Mouse (Mus musculus): ENCODE data around the gene Mcrip1. TPM values are rescaled to one million over a fixed set of nuclear protein-coding genes. Genes with fewer than 3 reads are reported as not detected.

Gene Mcrip1
- polyA plus RNA-seq, 1 experiment from 2014 or later, result 237 TPM

GRCm38 (mm10) chr11:120539285-120540014 is 10.1 kb downstream of the Mcrip1 start:
- Histone ChIP-seq H3K4me1 (ENCODE audit: control insufficient read depth, insufficient read depth, low read length) (peaks cover 14% of the 10 kb centered on the region), H3K9ac (ENCODE audit: low read length) (peak overlapping the region; percentile 20; the same call in 1 of the 2 replicates), H3K4me2 (no peak overlapping the region), H3K9me3 (ENCODE audit: control insufficient read depth, low read length) (no peaks in the 10 kb centered on the region), H3K27ac (ENCODE audit: low read depth, low read length) (peak overlapping the region; percentile 28), H3K36me3 (ENCODE audit: control insufficient read depth, insufficient read depth, low read length) (peaks cover 12% of the 10 kb centered on the region), H3K27me3 (ENCODE audit: control insufficient read depth, insufficient read depth, low read length) (no peaks in the 10 kb centered on the region), H3K4me3 (ENCODE audit: low read depth, low read length) (no peak overlapping the region)
- DNase-seq (ENCODE audit: low spot score, missing footprints), result peak; percentile 90
- 17% methylated on average over 10 of the region's 10 CpGs for WGBS
- ATAC-seq (ENCODE audit: low FRiP score), result peak; percentile 70

GRCm38 (mm10) chr11:120538955-120539284 is 10.6 kb downstream of the Mcrip1 start:
- H3K36me3 ChIP-seq (ENCODE audit: control insufficient read depth, insufficient read depth, low read length), result peaks cover 9% of the 10 kb centered on the region
- H3K9me3 ChIP-seq (ENCODE audit: control insufficient read depth, low read length), result no peaks in the 10 kb centered on the region
- DNase-seq (ENCODE audit: low spot score, missing footprints), result no peak
- no peaks in the 10 kb centered on the region for H3K27me3 ChIP-seq (ENCODE audit: control insufficient read depth, insufficient read depth, low read length)
- H3K4me3 ChIP-seq (ENCODE audit: low read depth, low read length), result no peak overlapping the region
- H3K4me2 ChIP-seq, result no peak overlapping the region
- H3K27ac ChIP-seq (ENCODE audit: low read depth, low read length), result 0 out of 2 replicates have a peak overlapping the region, but pooled peaks have one; percentile 16
- ATAC-seq (ENCODE audit: low FRiP score), result no peak
- H3K9ac ChIP-seq (ENCODE audit: low read length), result no peak overlapping the region
- H3K4me1 ChIP-seq (ENCODE audit: control insufficient read depth, insufficient read depth, low read length), result peaks cover 14% of the 10 kb centered on the region
- WGBS, result 52% methylated on average over 8 of the region's 8 CpGs

GRCm38 (mm10) chr11:120538485-120538884 is 11.0 kb downstream of the Mcrip1 start:
- DNase-seq (ENCODE audit: low spot score, missing footprints) (no peak), ATAC-seq (ENCODE audit: low FRiP score) (no peak)
- Histone ChIP-seq H3K27ac (ENCODE audit: low read depth, low read length) (no peak overlapping the region), H3K27me3 (ENCODE audit: control insufficient read depth, insufficient read depth, low read length) (no peaks in the 10 kb centered on the region; the same call in 1 of the 2 replicates), H3K4me3 (ENCODE audit: low read depth, low read length) (no peak overlapping the region), H3K36me3 (ENCODE audit: control insufficient read depth, insufficient read depth, low read length) (peaks cover 7% of the 10 kb centered on the region), H3K4me1 (ENCODE audit: control insufficient read depth, insufficient read depth, low read length) (peaks cover 14% of the 10 kb centered on the region), H3K9me3 (ENCODE audit: control insufficient read depth, low read length) (no peaks in the 10 kb centered on the region), H3K9ac (ENCODE audit: low read length) (no peak overlapping the region), H3K4me2 (no peak overlapping the region)
- WGBS, result 82% methylated on average over 3 of the region's 3 CpGs

GRCm38 (mm10) chr11:120535804-120536203 is 13.7 kb downstream of the Mcrip1 start:
- 69% methylated on average over 3 of the region's 3 CpGs for WGBS
- Histone ChIP-seq H3K4me3 (ENCODE audit: low read depth, low read length) (no peak overlapping the region), H3K4me2 (no peak overlapping the region), H3K27me3 (ENCODE audit: control insufficient read depth, insufficient read depth, low read length) (peaks cover 17% of the 10 kb centered on the region), H3K27ac (ENCODE audit: low read depth, low read length) (no peak overlapping the region), H3K9me3 (ENCODE audit: control insufficient read depth, low read length) (no peaks in the 10 kb centered on the region), H3K4me1 (ENCODE audit: control insufficient read depth, insufficient read depth, low read length) (peaks cover 14% of the 10 kb centered on the region), H3K36me3 (ENCODE audit: control insufficient read depth, insufficient read depth, low read length) (no peaks in the 10 kb centered on the region), H3K9ac (ENCODE audit: low read length) (no peak overlapping the region)
- DNase-seq (ENCODE audit: low spot score, missing footprints), result no peak
- no peak for ATAC-seq (ENCODE audit: low FRiP score)

GRCm38 (mm10) chr11:120535145-120535544 is 14.4 kb downstream of the Mcrip1 start:
- Histone ChIP-seq H3K9ac (ENCODE audit: low read length) (no peak overlapping the region), H3K9me3 (ENCODE audit: control insufficient read depth, low read length) (no peaks in the 10 kb centered on the region), H3K4me2 (no peak overlapping the region), H3K36me3 (ENCODE audit: control insufficient read depth, insufficient read depth, low read length) (no peaks in the 10 kb centered on the region), H3K27me3 (ENCODE audit: control insufficient read depth, insufficient read depth, low read length) (peaks cover 23% of the 10 kb centered on the region), H3K4me3 (ENCODE audit: low read depth, low read length) (no peak overlapping the region), H3K27ac (ENCODE audit: low read depth, low read length) (no peak overlapping the region), H3K4me1 (ENCODE audit: control insufficient read depth, insufficient read depth, low read length) (peaks cover 14% of the 10 kb centered on the region)
- ATAC-seq (ENCODE audit: low FRiP score) (no peak), DNase-seq (ENCODE audit: low spot score, missing footprints) (no peak)
- WGBS, result 84% methylated on average over 3 of the region's 3 CpGs

GRCm38 (mm10) chr11:120534093-120534492 is 15.4 kb downstream of the Mcrip1 start:
- no peak overlapping the region for H3K4me3 ChIP-seq (ENCODE audit: low read depth, low read length)
- ATAC-seq (ENCODE audit: low FRiP score) (no peak), DNase-seq (ENCODE audit: low spot score, missing footprints) (no peak)
- H3K27ac ChIP-seq (ENCODE audit: low read depth, low read length), result no peak overlapping the region
- H3K27me3 ChIP-seq (ENCODE audit: control insufficient read depth, insufficient read depth, low read length), result peaks cover 34% of the 10 kb centered on the region
- 82% methylated on average over 8 of the region's 8 CpGs for WGBS
- H3K9me3 ChIP-seq (ENCODE audit: control insufficient read depth, low read length), result no peaks in the 10 kb centered on the region
- peaks cover 3% of the 10 kb centered on the region; the same call in 1 of the 2 replicates for H3K4me1 ChIP-seq (ENCODE audit: control insufficient read depth, insufficient read depth, low read length)
- H3K36me3 ChIP-seq (ENCODE audit: control insufficient read depth, insufficient read depth, low read length), result no peaks in the 10 kb centered on the region
- no peak overlapping the region for H3K4me2 ChIP-seq
- no peak overlapping the region for H3K9ac ChIP-seq (ENCODE audit: low read length)

GRCm38 (mm10) chr11:120531646-120532045 is 17.9 kb downstream of the Mcrip1 start:
- Histone ChIP-seq H3K4me1 (ENCODE audit: control insufficient read depth, insufficient read depth, low read length) (no peaks in the 10 kb centered on the region), H3K9ac (ENCODE audit: low read length) (no peak overlapping the region), H3K36me3 (ENCODE audit: control insufficient read depth, insufficient read depth, low read length) (no peaks in the 10 kb centered on the region), H3K4me2 (no peak overlapping the region), H3K4me3 (ENCODE audit: low read depth, low read length) (no peak overlapping the region), H3K27ac (ENCODE audit: low read depth, low read length) (no peak overlapping the region), H3K27me3 (ENCODE audit: control insufficient read depth, insufficient read depth, low read length) (peaks cover 43% of the 10 kb centered on the region), H3K9me3 (ENCODE audit: control insufficient read depth, low read length) (no peaks in the 10 kb centered on the region)
- ATAC-seq (ENCODE audit: low FRiP score) (no peak), DNase-seq (ENCODE audit: low spot score, missing footprints) (no peak)
- WGBS, result 36% methylated on average over 9 of the region's 9 CpGs

GRCm38 (mm10) chr11:120530085-120530964 is 19.2 kb downstream of the Mcrip1 start, which contains the start of gene Gcgr:
Gene Gcgr (plus strand): TSS chr11:120530699.
- 8% methylated on average over 56 of the region's 62 CpGs for WGBS
- no peak within 1 kb of the TSS for H3K27ac ChIP-seq (ENCODE audit: low read depth, low read length)
- H3K36me3 ChIP-seq (ENCODE audit: control insufficient read depth, insufficient read depth, low read length), result no peaks in the 10 kb centered on the region

GRCm38 (mm10) chr11:120528903-120529302 is 20.6 kb downstream of the Mcrip1 start:
- Histone ChIP-seq H3K27me3 (ENCODE audit: control insufficient read depth, insufficient read depth, low read length) (peaks cover 43% of the 10 kb centered on the region), H3K4me3 (ENCODE audit: low read depth, low read length) (no peak overlapping the region), H3K4me1 (ENCODE audit: control insufficient read depth, insufficient read depth, low read length) (no peaks in the 10 kb centered on the region), H3K4me2 (no peak overlapping the region), H3K36me3 (ENCODE audit: control insufficient read depth, insufficient read depth, low read length) (no peaks in the 10 kb centered on the region), H3K9me3 (ENCODE audit: control insufficient read depth, low read length) (no peaks in the 10 kb centered on the region), H3K9ac (ENCODE audit: low read length) (no peak overlapping the region), H3K27ac (ENCODE audit: low read depth, low read length) (no peak overlapping the region)
- WGBS, result 41% methylated on average over 4 of the region's 4 CpGs
- no peak for ATAC-seq (ENCODE audit: low FRiP score)
- DNase-seq (ENCODE audit: low spot score, missing footprints), result no peak

More at GRCm38 (mm10) chr11:120530085-120530964, 19.2 kb downstream of the Mcrip1 start, which contains the start of gene Gcgr:
- Histone ChIP-seq H3K9me3 (ENCODE audit: control insufficient read depth, low read length) (no peaks in the 10 kb centered on the region), H3K4me2 (peak within 1 kb of the TSS; percentile 50), H3K9ac (ENCODE audit: low read length) (peak within 1 kb of the TSS; percentile 52), H3K4me1 (ENCODE audit: control insufficient read depth, insufficient read depth, low read length) (no peaks in the 10 kb centered on the region), H3K4me3 (ENCODE audit: low read depth, low read length) (peak within 1 kb of the TSS; percentile 32), H3K27me3 (ENCODE audit: control insufficient read depth, insufficient read depth, low read length) (peaks cover 43% of the 10 kb centered on the region)
- ATAC-seq (ENCODE audit: low FRiP score) (peak; percentile 35; the same call in 1 of the 2 replicates), DNase-seq (ENCODE audit: low spot score, missing footprints) (peak; percentile 93)
